Mouse (Mus musculus) retina, embryonic 14.5 days (tissue): ENCODE results near the gene Plekhj1.
"Not testable (repeated sequence)": the region's sequence is repeated elsewhere in the genome, so short reads cannot be mapped to it uniquely, and the experiment has no call there.

Experiments
- DNase-seq: peaks from one replicate; pipeline ENCODE4 v3.0.0-alpha.2; 2015; ENCODE audit warnings: low spot score

Plekhj1 gene

GRCm38 (mm10) chr10:80798150-80799006 is at the start of gene Plekhj1, which contains the start of gene Sf3a2:
Gene Plekhj1, minus strand, starts transcription at chr10:80798626.
Gene Sf3a2, plus strand, starts transcription at chr10:80798198.
- DNase-seq = peak; percentile 98

DNA sequence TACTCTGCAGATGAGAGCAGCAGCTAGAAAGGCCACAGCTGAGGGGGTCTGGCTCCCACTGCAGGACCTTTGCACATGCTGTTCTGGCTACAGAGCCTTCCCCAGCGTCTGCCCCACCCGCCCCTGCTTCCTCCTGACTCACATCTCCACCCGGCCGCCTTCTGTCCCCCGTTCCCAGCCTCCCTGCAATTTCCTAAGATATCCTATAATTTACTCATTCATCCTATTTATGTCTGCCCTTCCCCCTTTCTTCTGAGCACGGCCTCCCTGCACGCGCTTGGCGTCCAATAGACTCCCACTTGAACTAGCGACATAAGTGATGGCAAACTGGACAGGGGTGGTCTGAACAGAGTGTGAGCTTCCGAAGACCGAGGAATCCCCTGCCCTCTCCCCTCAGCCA is 47.3 kb upstream of the Plekhj1 start:
- DNase-seq = no peak

DNA sequence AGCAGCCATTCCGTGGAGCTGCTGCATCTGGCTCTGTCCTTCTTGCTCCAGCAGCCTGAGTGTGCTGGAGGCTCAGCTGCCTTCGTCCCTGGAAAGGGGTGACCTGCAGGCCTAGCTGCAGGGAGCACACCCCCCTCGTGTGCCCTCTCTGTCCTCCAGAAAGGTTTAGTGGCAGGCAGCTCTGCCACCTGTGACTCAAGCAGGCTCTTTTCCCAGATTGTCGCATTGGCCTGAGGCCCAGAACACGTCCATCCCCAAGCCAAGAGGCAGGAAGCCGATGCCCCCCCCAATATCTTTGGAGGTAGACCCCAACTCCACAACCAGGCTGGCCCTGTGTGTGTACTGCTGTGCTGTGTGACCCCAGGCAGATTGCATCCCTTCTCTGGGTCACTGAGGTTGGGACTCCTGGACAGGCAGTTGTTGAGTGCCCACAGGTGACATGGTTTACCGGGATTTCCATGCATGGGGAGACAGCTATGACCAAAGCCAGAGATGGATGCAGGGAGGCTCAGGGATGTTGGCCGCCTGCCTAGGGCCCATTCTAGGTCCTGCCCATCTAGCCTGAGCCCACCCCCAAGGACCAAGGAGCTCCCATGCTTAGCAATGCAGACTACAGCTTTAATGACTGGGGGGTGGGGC is 46.7 kb upstream of the Plekhj1 start:
- DNase-seq = no peak

- peak; percentile 61 for DNase-seq
Measured at GRCm38 (mm10) chr10:80843931-80844547, 45.6 kb upstream of the Plekhj1 start, which contains the start of gene Lingo3. Gene Lingo3, minus strand, starts transcription at chr10:80844039.

- DNase-seq = no peak
Measured at GRCm38 (mm10) chr10:80843087-80843930, 44.9 kb upstream of the Plekhj1 start.

- DNase-seq = no peak
Measured at GRCm38 (mm10) chr10:80842334-80842733, 43.9 kb upstream of the Plekhj1 start.

DNA sequence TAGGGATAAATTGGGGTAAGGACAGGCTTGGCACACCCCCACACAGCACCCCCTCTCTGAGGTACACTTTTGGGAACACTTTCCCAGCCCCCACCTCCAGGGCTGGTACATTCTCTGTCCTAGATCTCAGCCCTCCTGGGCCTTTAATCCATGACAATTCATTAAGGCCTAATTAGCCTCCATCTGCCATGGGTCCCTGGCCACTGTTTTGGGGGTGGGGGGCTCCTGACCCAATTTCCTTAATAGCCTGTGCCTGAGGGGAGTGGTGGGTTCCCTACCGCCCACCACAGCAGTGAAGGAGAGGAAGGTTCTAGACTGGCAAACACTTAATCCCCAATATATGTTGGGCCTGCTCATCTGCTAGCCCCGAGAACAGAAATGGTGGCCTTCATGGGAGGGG is 43.3 kb upstream of the Plekhj1 start:
- DNase-seq = peak; percentile 53

DNA sequence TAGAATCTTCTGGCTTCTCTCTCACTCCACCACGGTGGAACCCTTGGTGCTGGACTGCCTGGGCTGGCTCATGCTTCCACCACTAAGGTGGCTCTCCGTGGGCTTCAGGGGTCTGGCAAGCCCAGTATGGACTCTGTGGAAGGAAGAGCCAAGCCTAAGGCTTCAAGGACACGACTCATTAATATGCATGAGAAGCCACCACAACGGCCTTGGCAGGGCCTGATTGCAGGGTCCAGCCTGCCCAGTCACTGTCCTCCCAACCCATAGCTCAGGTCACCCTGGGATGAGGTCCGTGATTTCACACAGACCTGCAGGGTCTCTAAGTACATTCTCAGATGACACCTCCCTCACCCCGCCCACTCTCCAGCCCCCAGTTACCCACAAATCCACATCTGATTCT is 41.4 kb upstream of the Plekhj1 start:
- no peak for DNase-seq

DNA sequence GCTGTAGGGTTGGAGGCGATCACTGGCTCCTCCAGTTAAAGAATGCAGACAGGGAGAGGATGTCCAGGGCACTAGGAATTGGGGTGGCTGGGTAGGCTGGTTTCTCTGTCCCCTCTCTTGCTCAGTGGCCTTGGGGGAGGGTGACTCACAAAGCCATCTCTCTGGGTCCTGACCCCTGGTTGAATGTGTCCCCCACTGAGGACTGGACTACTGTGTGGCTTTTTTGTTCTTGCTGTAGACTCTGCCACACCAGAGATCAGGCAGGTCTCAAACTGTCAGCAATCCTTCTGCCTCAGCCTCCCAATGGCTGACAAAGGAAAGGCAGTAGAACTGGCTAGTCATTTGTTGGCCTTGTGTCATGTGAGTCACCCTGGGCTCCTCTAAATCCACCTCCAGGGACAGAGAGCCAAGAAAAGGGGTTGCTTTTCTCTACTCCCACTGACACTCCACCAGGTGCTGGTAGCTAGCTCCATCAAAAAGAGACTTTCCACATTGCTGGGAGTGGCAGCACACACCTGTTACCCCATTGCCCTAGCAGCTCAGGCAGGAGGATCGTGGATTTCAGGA is 40.0 kb upstream of the Plekhj1 start:
- DNase-seq = no peak

- peak; percentile 78 for DNase-seq
Measured at GRCm38 (mm10) chr10:80837827-80838226, 39.4 kb upstream of the Plekhj1 start.

- no peak for DNase-seq
Measured at GRCm38 (mm10) chr10:80836949-80837379, 38.5 kb upstream of the Plekhj1 start.

GRCm38 (mm10) chr10:80835617-80836016 is 37.2 kb upstream of the Plekhj1 start:
- no peak for DNase-seq

- DNase-seq = peak; percentile 55
Measured at GRCm38 (mm10) chr10:80832818-80833217, 34.4 kb upstream of the Plekhj1 start.

DNA sequence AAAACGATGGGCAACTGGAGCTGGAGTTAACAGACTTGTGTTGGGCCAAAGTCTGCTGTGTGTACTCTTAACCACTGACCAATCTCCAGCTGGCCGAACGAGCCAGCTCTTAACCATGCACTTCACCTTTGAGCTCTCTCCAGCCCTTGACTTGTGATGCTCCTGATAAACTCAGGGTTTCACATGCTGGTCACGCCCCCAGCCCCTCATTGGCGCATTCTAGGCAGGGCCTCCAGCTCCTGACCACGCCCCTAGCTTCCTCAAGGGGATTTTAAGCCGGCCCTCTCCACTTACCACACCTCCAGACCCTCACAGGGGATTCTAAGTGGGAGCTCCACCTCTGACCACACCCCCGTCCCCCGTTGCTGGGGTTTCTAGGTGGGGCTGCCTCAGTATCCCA is 32.7 kb upstream of the Plekhj1 start:
- DNase-seq = peak; percentile 79

DNA sequence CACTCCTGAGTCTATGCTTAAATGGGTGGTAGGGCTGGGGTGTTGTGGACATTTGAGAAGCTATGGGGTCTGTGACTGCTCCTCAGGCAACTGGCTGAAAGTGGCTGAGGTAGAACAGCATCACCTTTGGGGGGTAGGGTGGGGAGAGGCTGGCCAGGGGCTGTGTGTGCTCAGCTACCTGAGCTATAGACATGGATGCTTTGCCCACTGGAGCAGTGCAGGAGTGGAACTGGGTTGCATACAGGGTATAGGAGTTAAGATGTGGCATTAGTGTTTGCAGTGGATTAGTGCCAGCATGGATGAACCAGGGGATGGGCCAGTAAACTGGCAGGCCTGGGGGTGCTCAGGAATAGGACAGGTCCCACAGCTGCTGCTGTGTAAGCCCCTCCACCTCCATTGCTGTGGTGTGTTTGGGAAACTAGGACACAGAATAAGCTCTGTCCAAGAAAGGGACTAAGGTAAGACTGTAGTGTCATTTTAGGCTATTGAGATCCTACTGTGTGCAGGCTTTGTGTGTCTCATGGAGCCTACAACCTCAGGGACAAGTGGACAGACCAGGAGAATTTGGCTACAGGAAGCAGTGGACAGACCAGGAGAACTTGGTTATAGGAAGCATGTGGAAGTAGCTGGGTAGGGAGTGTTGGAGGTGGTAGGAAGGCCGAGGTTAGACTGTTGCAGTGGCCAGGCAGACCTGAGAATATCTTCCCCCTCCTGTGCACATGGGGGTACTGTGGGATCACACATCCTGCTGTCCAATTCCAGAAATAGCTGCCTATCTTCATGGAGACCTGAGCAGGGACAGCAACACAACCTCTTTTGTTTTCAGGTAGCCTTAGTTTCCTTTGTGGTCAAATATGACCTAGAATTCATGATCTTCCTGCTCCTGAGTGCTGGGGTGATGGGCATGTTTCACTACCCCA is 31.2 kb upstream of the Plekhj1 start:
- no peak for DNase-seq

DNA sequence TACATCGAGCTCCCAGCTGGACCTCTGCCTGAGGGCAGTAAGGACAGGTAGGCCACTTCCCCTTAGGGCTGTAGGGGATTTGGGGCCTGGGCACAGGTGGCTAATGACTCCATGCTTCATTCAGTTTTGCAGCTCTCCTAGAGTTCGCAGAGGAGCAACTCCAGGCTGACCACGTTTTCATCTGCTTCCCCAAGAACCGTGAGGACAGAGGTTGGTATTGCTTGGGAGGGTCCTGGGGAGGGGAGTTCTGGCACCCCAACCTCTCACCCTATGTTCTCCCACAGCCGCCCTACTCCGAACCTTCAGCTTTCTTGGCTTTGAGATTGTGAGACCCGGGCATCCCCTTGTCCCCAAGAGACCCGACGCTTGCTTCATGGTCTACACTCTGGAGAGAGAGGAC is 30.2 kb upstream of the Plekhj1 start:
- DNase-seq = not testable (repeated sequence)

DNA sequence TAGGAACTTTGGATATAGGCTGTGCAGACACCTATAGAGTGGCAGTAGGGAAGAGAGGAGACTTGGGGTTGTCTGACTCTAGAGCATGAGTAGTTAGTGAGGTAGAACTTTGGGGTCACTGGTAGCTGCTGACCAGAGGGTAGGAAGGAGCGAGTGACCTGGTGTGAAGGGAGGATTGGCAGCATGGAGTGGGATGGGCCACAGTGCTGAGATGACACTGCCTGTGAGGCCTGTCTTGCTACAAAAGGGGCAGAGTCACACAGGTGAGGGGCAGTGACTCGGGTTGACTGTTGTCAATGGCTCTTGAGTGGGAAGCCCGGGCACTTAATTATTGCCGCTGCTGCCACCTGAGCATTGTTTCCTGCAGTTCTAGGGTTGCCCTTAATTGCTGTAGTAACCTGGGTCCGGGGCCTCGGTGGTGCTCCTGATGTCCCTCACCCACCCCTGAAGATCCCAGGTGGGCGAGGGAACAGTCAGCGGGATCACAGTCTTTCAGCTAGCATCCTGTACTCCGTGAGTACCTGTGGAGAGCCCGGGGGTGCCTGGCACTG is 29.5 kb upstream of the Plekhj1 start:
- DNase-seq = no peak

GRCm38 (mm10) chr10:80827063-80827869 is 28.8 kb upstream of the Plekhj1 start:
- DNase-seq = no peak
